Mouse (Mus musculus): Measurements from ENCODE around the gene Gm17349. TPM values are rescaled to one million over a fixed set of nuclear protein-coding genes. Genes with fewer than 3 reads are reported as not detected.
A peak's percentile ranks its signal among the peaks of the same experiment; 100 is the strongest.

Gm17349 gene
- not detected in 2 replicates for polyA plus RNA-seq (2014; fragmentation: Nextera tagmentation; extraction: Ambion mirVana)

GRCm38 (mm10) chr15:99705440-99706048, at the start of gene Gm17349:
TSS of gene Gm17349 (minus strand) at chr15:99705490.
- 63% methylated on average over 11 of the region's 11 CpGs for WGBS
- Histone ChIP-seq H3K27ac (ENCODE audit: low read depth, low read length) (peak within 1 kb of the TSS; percentile 89), H3K4me2 (ENCODE audit: low read length) (peak within 1 kb of the TSS; percentile 92), H3K4me1 (ENCODE audit: control insufficient read depth, insufficient read depth, low read length) (peaks cover 19% of the 10 kb centered on the region), H3K36me3 (ENCODE audit: control insufficient read depth, insufficient read depth, low read length) (peaks cover 67% of the 10 kb centered on the region), H3K27me3 (replicated peaks; ENCODE audit: control insufficient read depth, insufficient read depth, low read length) (no peaks in the 10 kb centered on the region), H3K4me3 (ENCODE audit: low read depth, low read length) (peak within 1 kb of the TSS; percentile 47), H3K9ac (ENCODE audit: low read length) (peak within 1 kb of the TSS; percentile 74), H3K9me3 (replicated peaks; ENCODE audit: control insufficient read depth, low read length) (no peaks in the 10 kb centered on the region)
- DNase-seq (ENCODE audit: low spot score) (peak; percentile 68), ATAC-seq (no peak)

GRCm38 (mm10) chr15:99754204-99754603, 48.9 kb upstream of the Gm17349 start:
- Histone ChIP-seq H3K27ac (ENCODE audit: low read depth, low read length) (no peak overlapping the region), H3K27me3 (replicated peaks; ENCODE audit: control insufficient read depth, insufficient read depth, low read length) (no peaks in the 10 kb centered on the region), H3K4me3 (ENCODE audit: low read depth, low read length) (no peak overlapping the region), H3K36me3 (ENCODE audit: control insufficient read depth, insufficient read depth, low read length) (no peaks in the 10 kb centered on the region), H3K4me1 (ENCODE audit: control insufficient read depth, insufficient read depth, low read length) (no peaks in the 10 kb centered on the region), H3K4me2 (ENCODE audit: low read length) (no peak overlapping the region), H3K9ac (ENCODE audit: low read length) (no peak overlapping the region), H3K9me3 (replicated peaks; ENCODE audit: control insufficient read depth, low read length) (no peaks in the 10 kb centered on the region)
- DNase-seq (ENCODE audit: low spot score) = no peak
- ATAC-seq = no peak
- 74% methylated on average over 3 of the region's 3 CpGs for WGBS

DNA sequence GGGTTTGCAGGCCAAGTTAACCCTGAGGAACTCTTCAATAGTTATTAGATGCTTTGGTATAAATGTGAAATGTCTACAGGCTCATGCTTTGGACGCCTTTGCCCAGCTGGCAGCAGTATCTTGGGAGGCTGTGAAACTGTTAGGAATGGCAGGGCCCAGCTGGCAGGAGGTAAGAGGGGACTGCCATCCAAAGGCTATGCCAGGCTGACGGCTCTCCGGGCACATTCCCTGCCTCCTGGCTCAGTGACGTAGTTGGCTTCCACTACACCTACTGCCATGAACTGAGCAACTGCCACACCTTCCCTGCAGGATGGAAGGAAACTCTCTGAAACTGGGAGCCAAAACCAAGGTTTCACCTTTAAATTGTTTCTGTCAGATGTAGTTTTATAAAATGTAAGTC, 34.9 kb upstream of the Gm17349 start:
- Histone ChIP-seq H3K9ac (ENCODE audit: low read length) (no peak overlapping the region), H3K27ac (ENCODE audit: low read depth, low read length) (no peak overlapping the region), H3K4me2 (ENCODE audit: low read length) (no peak overlapping the region), H3K36me3 (ENCODE audit: control insufficient read depth, insufficient read depth, low read length) (peaks cover 68% of the 10 kb centered on the region), H3K27me3 (replicated peaks; ENCODE audit: control insufficient read depth, insufficient read depth, low read length) (no peaks in the 10 kb centered on the region), H3K4me3 (ENCODE audit: low read depth, low read length) (no peak overlapping the region), H3K4me1 (ENCODE audit: control insufficient read depth, insufficient read depth, low read length) (no peaks in the 10 kb centered on the region), H3K9me3 (replicated peaks; ENCODE audit: control insufficient read depth, low read length) (no peaks in the 10 kb centered on the region)
- DNase-seq (ENCODE audit: low spot score) = no peak
- 89% methylated on average over 4 of the region's 4 CpGs for WGBS
- ATAC-seq = no peak

- WGBS = 92% methylated on average over 11 of the region's 11 CpGs
- Histone ChIP-seq H3K36me3 (ENCODE audit: control insufficient read depth, insufficient read depth, low read length) (peaks cover 76% of the 10 kb centered on the region), H3K4me1 (ENCODE audit: control insufficient read depth, insufficient read depth, low read length) (no peaks in the 10 kb centered on the region), H3K4me3 (ENCODE audit: low read depth, low read length) (no peak overlapping the region), H3K4me2 (ENCODE audit: low read length) (no peak overlapping the region), H3K27ac (ENCODE audit: low read depth, low read length) (no peak overlapping the region), H3K9me3 (replicated peaks; ENCODE audit: control insufficient read depth, low read length) (no peaks in the 10 kb centered on the region), H3K27me3 (replicated peaks; ENCODE audit: control insufficient read depth, insufficient read depth, low read length) (no peaks in the 10 kb centered on the region), H3K9ac (ENCODE audit: low read length) (no peak overlapping the region)
- DNase-seq (ENCODE audit: low spot score) (no peak), ATAC-seq (no peak)
Observed at GRCm38 (mm10) chr15:99736675-99737074, 31.4 kb upstream of the Gm17349 start.

DNA sequence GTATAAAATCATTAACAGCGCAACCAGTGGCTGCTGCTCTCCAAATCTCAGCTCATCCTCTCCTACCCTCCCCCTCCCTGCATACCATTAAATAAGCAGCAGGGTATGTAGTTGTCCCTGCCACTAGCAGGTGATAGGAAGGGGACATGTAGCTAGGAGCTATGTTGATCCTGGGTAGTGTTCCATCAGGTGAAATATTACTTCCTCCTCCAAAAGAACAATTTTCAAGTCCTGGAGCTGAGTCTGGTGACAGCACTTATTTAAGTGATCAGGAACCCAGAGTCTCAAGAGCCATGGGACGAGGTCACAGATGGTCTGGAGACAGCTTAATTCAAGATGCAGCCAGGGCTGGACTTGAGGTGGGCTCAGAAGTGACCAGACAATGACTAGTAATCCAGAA, 30.3 kb upstream of the Gm17349 start:
- Histone ChIP-seq H3K27me3 (replicated peaks; ENCODE audit: control insufficient read depth, insufficient read depth, low read length) (no peaks in the 10 kb centered on the region), H3K36me3 (ENCODE audit: control insufficient read depth, insufficient read depth, low read length) (peaks cover 71% of the 10 kb centered on the region), H3K27ac (ENCODE audit: low read depth, low read length) (no peak overlapping the region), H3K9me3 (replicated peaks; ENCODE audit: control insufficient read depth, low read length) (no peaks in the 10 kb centered on the region), H3K4me1 (ENCODE audit: control insufficient read depth, insufficient read depth, low read length) (no peaks in the 10 kb centered on the region), H3K9ac (ENCODE audit: low read length) (no peak overlapping the region), H3K4me2 (ENCODE audit: low read length) (no peak overlapping the region), H3K4me3 (ENCODE audit: low read depth, low read length) (no peak overlapping the region)
- no peak for DNase-seq (ENCODE audit: low spot score)
- whole genome bisulfite sequencing = 93% methylated on average over 2 of the region's 2 CpGs
- ATAC-seq = no peak

- H3K4me1 ChIP-seq (ENCODE audit: control insufficient read depth, insufficient read depth, low read length) = no peaks in the 10 kb centered on the region
- H3K4me2 ChIP-seq (ENCODE audit: low read length) = no peak overlapping the region
- DNase-seq (ENCODE audit: low spot score) (no peak), ATAC-seq (no peak)
- H3K27me3 ChIP-seq (replicated peaks; ENCODE audit: control insufficient read depth, insufficient read depth, low read length) = no peaks in the 10 kb centered on the region
- no peaks in the 10 kb centered on the region for H3K9me3 ChIP-seq (replicated peaks; ENCODE audit: control insufficient read depth, low read length)
- no peak overlapping the region for H3K9ac ChIP-seq (ENCODE audit: low read length)
- H3K27ac ChIP-seq (ENCODE audit: low read depth, low read length) = no peak overlapping the region
- no peak overlapping the region for H3K4me3 ChIP-seq (ENCODE audit: low read depth, low read length)
- WGBS = 98% methylated on average over 5 of the region's 5 CpGs
- H3K36me3 ChIP-seq (ENCODE audit: control insufficient read depth, insufficient read depth, low read length) = peaks cover 62% of the 10 kb centered on the region
Observed at GRCm38 (mm10) chr15:99733186-99733585, 27.9 kb upstream of the Gm17349 start.

DNA sequence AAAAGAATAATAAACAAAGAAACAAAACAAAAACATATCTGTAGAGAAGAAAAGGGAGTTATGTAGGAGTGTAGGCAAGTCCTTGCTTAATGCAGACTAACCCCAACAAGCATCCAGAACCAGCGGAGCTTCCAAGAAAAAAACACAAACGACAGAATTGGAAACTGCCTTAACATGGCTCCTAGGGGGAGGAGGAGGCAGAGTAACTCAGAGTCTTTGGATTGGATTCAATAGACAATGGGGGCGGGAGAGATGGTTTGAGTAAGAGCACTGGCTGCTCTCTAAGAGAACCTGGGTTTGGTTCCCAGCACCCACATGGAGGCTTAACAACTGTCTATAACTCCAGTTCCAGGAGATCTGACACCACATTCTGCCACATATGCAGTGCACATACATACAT, 26.4 kb upstream of the Gm17349 start:
- Histone ChIP-seq H3K4me1 (ENCODE audit: control insufficient read depth, insufficient read depth, low read length) (peaks cover under 1% of the 10 kb centered on the region), H3K36me3 (ENCODE audit: control insufficient read depth, insufficient read depth, low read length) (peaks cover 55% of the 10 kb centered on the region), H3K27me3 (replicated peaks; ENCODE audit: control insufficient read depth, insufficient read depth, low read length) (no peaks in the 10 kb centered on the region), H3K27ac (ENCODE audit: low read depth, low read length) (no peak overlapping the region), H3K4me2 (ENCODE audit: low read length) (no peak overlapping the region), H3K9ac (ENCODE audit: low read length) (no peak overlapping the region), H3K4me3 (ENCODE audit: low read depth, low read length) (no peak overlapping the region), H3K9me3 (replicated peaks; ENCODE audit: control insufficient read depth, low read length) (no peaks in the 10 kb centered on the region)
- WGBS = 91% methylated on average over 3 of the region's 3 CpGs
- no peak for DNase-seq (ENCODE audit: low spot score)
- no peak for ATAC-seq

DNA sequence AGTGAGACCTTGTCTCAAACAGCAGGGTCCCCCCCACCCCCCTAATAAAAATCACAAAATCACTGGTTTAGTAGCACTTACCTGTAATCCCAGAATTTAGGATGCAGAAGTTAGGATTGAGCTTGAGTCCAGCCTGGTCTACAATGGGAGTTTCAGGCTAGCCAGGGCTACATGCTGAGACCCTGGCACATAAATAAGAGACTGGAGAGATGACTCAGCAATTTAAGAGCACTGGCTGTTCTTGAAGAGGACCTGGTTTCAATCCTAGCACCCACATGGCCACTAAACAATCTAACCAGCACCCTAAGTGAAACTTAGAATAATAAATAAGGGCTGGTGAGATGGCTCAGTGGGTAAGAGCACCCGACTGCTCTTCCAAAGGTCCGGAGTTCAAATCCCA, 25.9 kb upstream of the Gm17349 start:
- Histone ChIP-seq H3K9me3 (replicated peaks; ENCODE audit: control insufficient read depth, low read length) (no peaks in the 10 kb centered on the region), H3K36me3 (ENCODE audit: control insufficient read depth, insufficient read depth, low read length) (peaks cover 50% of the 10 kb centered on the region), H3K4me2 (ENCODE audit: low read length) (no peak overlapping the region), H3K27ac (ENCODE audit: low read depth, low read length) (no peak overlapping the region), H3K4me3 (ENCODE audit: low read depth, low read length) (no peak overlapping the region), H3K27me3 (replicated peaks; ENCODE audit: control insufficient read depth, insufficient read depth, low read length) (no peaks in the 10 kb centered on the region), H3K9ac (ENCODE audit: low read length) (no peak overlapping the region), H3K4me1 (ENCODE audit: control insufficient read depth, insufficient read depth, low read length) (peaks cover 5% of the 10 kb centered on the region)
- no peak for DNase-seq (ENCODE audit: low spot score)
- WGBS = 92% methylated on average over 2 of the region's 2 CpGs
- ATAC-seq = no peak

DNA sequence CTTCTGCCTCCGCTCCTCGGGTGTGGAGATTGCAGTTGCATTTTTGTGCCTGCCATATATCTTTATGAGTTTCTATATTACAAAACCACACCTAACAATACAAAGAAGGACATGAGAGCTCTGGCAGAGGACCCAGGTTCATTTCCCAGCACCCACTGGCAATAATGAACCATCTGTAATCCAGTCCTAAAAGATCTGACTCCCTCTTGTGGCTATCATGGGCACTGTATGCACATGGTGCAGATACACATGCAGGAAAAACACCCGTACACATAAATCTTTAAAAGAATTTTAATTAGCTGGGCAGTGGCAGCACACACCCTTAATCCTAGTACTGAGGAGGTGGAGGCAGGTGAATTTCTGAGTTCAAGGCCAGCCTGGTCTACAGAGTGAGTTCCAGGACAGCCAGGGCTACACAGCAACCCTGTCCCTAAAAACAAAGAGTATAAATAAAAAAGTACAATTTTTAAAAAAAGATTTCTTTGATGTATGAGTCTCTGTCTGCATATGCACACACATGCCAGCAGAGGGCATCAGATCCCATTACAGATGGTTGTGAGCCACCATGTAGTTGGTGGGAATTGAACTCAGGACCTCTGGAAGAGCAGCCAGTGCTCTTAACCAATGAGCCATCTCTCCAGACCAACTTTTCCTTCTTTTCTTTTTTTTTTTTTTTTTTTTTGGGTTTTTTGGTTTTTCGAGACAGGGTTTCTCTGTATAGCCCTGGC, 23.9 kb upstream of the Gm17349 start:
- Histone ChIP-seq H3K27ac (ENCODE audit: low read depth, low read length) (no peak overlapping the region), H3K4me1 (ENCODE audit: control insufficient read depth, insufficient read depth, low read length) (peaks cover 10% of the 10 kb centered on the region), H3K4me3 (ENCODE audit: low read depth, low read length) (no peak overlapping the region), H3K27me3 (replicated peaks; ENCODE audit: control insufficient read depth, insufficient read depth, low read length) (no peaks in the 10 kb centered on the region), H3K9ac (ENCODE audit: low read length) (no peak overlapping the region), H3K9me3 (replicated peaks; ENCODE audit: control insufficient read depth, low read length) (no peaks in the 10 kb centered on the region), H3K4me2 (ENCODE audit: low read length) (no peak overlapping the region), H3K36me3 (ENCODE audit: control insufficient read depth, insufficient read depth, low read length) (peaks cover 32% of the 10 kb centered on the region)
- DNase-seq (ENCODE audit: low spot score) (no peak), ATAC-seq (no peak)
- 93% methylated on average over 3 of the region's 4 CpGs for WGBS
